Mouse (Mus musculus) heart, embryonic 14.5 days (tissue): ENCODE measurements around the gene Gtpbp2. TPM values are rescaled to one million over a fixed set of nuclear protein-coding genes. Genes with fewer than 3 reads are reported as not detected.

ENCODE experiments used
- polyA plus RNA-seq: library from polyadenylated mRNA; unstranded; fragments of >200 nt; fragmentation: Nextera tagmentation; extraction: Ambion mirVana; gene quantifications from 2 replicates; pipeline ENCODE4 v1.2.1, GENCODE M21; 2014

The Gtpbp2 gene
- polyA plus RNA-seq, 1 experiment from 2014 or later: 29.1 TPM

Other genes starting within 250 kb of the Gtpbp2 start
- 8.1 and 8.3 TPM in 2 replicates for gene Vegfa, start 128.7 kb upstream of the Gtpbp2 start, polyA plus RNA-seq
- gene Mrps18a, start 50.0 kb upstream of the Gtpbp2 start, polyA plus RNA-seq: 128 and 130 TPM in 2 replicates
- 6.8 and 7.0 TPM in 2 replicates for gene Rsph9, start 16.8 kb upstream of the Gtpbp2 start, polyA plus RNA-seq
- 27.1 and 31.5 TPM in 2 replicates for gene Mad2l1bp, start 7.5 kb upstream of the Gtpbp2 start, polyA plus RNA-seq
- gene Polh, start 41.6 kb downstream of the Gtpbp2 start, polyA plus RNA-seq: 11.2 and 11.7 TPM in 2 replicates
- 24.1 and 24.2 TPM in 2 replicates for gene Xpo5, start 41.8 kb downstream of the Gtpbp2 start, polyA plus RNA-seq
- gene Polr1c, start 87.0 kb downstream of the Gtpbp2 start, polyA plus RNA-seq: 43.6 and 48.7 TPM in 2 replicates
- 90.8 and 93.0 TPM in 2 replicates for gene Yipf3, start 87.0 kb downstream of the Gtpbp2 start, polyA plus RNA-seq
- gene Lrrc73, start 92.5 kb downstream of the Gtpbp2 start, polyA plus RNA-seq: 0.53 and 0.92 TPM in 2 replicates
- 33.0 and 34.6 TPM in 2 replicates for gene Tjap1, start 122.0 kb downstream of the Gtpbp2 start, polyA plus RNA-seq
- 0.19 and 0.57 TPM in 2 replicates for gene Dlk2, start 136.4 kb downstream of the Gtpbp2 start, polyA plus RNA-seq
- 4.1 and 5.6 TPM in 2 replicates for gene Abcc10, start 167.3 kb downstream of the Gtpbp2 start, polyA plus RNA-seq
- 11.0 and 13.0 TPM in 2 replicates for gene Zfp318, start 222.7 kb downstream of the Gtpbp2 start, polyA plus RNA-seq